Mouse (Mus musculus) liver, embryonic 14.5 days (tissue): ENCODE data around the gene Tmem183a.

Experiments
- CTCF ChIP-seq: IDR thresholded peaks from 2 replicates; pipeline ENCODE4 v1.5.1; 2016; ENCODE audit warnings: antibody characterized with exemption, low read depth, control low read depth
- EP300 ChIP-seq: IDR thresholded peaks from 2 replicates; pipeline ENCODE4 v1.6.1; 2016; ENCODE audit warnings: antibody characterized with exemption, low read depth

GRCm38 (mm10) chr1:134311760-134312159, 50.0 kb downstream of the Tmem183a start:
- no peak for TF ChIP-seq CTCF
- no peak for TF ChIP-seq EP300
